Mouse (Mus musculus): ENCODE measurements at regions not wholly inside any gene's neighbourhood (a gene's known extent, or its start where the extent isn't known, plus 50 kb on each side); places are given as distances from the start of the nearest gene placed in this dataset.
"Not testable (repeated sequence)": the region's sequence is repeated elsewhere in the genome, so short reads cannot be mapped to it uniquely, and the experiment has no call there.

- Histone ChIP-seq H3K4me3 (ENCODE audit: low read depth, low read length) (no peak overlapping the region), H3K27me3 (ENCODE audit: control insufficient read depth, insufficient read depth, low read length) (no peaks in the 10 kb centered on the region), H3K4me1 (ENCODE audit: control insufficient read depth, insufficient read depth, insufficient read length, low read length) (no peaks in the 10 kb centered on the region), H3K36me3 (ENCODE audit: control insufficient read depth, insufficient read depth, low read length) (no peaks in the 10 kb centered on the region), H3K27ac (ENCODE audit: insufficient read depth, low read depth, low read length) (0 out of 2 replicates have a peak overlapping the region, but pooled peaks have one; percentile 16)
- 71% methylated on average over 4 of the region's 4 CpGs for WGBS
- no peak for TF ChIP-seq CTCF (IDR thresholded peaks at IDR 0.05; ENCODE audit: extremely low read depth, insufficient read length, insufficient replicate concordance, low read depth, low read length)
- no peak for TF ChIP-seq POLR2A (IDR thresholded peaks at IDR 0.05; ENCODE audit: low read depth, low read length)
Measured at GRCm38 (mm10) chr2:79018732-79019423, 151.0 kb downstream of the Ube2e3 start.

GRCm38 (mm10) chr2:79022954-79023353 is 155.0 kb downstream of the Ube2e3 start:
- Histone ChIP-seq H3K27me3 (ENCODE audit: control insufficient read depth, insufficient read depth, low read length) (no peaks in the 10 kb centered on the region), H3K4me1 (ENCODE audit: control insufficient read depth, insufficient read depth, insufficient read length, low read length) (no peaks in the 10 kb centered on the region), H3K36me3 (ENCODE audit: control insufficient read depth, insufficient read depth, low read length) (no peaks in the 10 kb centered on the region), H3K27ac (ENCODE audit: insufficient read depth, low read depth, low read length) (no peak overlapping the region), H3K4me3 (ENCODE audit: low read depth, low read length) (no peak overlapping the region)
- WGBS, result 87% methylated on average over 2 of the region's 2 CpGs
- no peak for TF ChIP-seq POLR2A (IDR thresholded peaks at IDR 0.05; ENCODE audit: low read depth, low read length)
- TF ChIP-seq CTCF (IDR thresholded peaks at IDR 0.05; ENCODE audit: extremely low read depth, insufficient read length, insufficient replicate concordance, low read depth, low read length), result no peak

- no peaks in the 10 kb centered on the region for H3K27me3 ChIP-seq (ENCODE audit: control insufficient read depth, insufficient read depth, low read length)
- WGBS, result 73% methylated on average over 4 of the region's 4 CpGs
- no peaks in the 10 kb centered on the region for H3K36me3 ChIP-seq (ENCODE audit: control insufficient read depth, insufficient read depth, low read length)
- H3K4me1 ChIP-seq (ENCODE audit: control insufficient read depth, insufficient read depth, insufficient read length, low read length), result no peaks in the 10 kb centered on the region
- no peak overlapping the region for H3K27ac ChIP-seq (ENCODE audit: insufficient read depth, low read depth, low read length)
- no peak for TF ChIP-seq CTCF (IDR thresholded peaks at IDR 0.05; ENCODE audit: extremely low read depth, insufficient read length, insufficient replicate concordance, low read depth, low read length)
- TF ChIP-seq POLR2A (IDR thresholded peaks at IDR 0.05; ENCODE audit: low read depth, low read length), result no peak
- no peak overlapping the region for H3K4me3 ChIP-seq (ENCODE audit: low read depth, low read length)
Measured at GRCm38 (mm10) chr2:79025678-79026077, 157.8 kb downstream of the Ube2e3 start.

- 66% methylated on average over 1 of the region's 1 CpGs for WGBS
- Histone ChIP-seq H3K4me1 (ENCODE audit: control insufficient read depth, insufficient read depth, insufficient read length, low read length) (no peaks in the 10 kb centered on the region), H3K27ac (ENCODE audit: insufficient read depth, low read depth, low read length) (no peak overlapping the region), H3K27me3 (ENCODE audit: control insufficient read depth, insufficient read depth, low read length) (no peaks in the 10 kb centered on the region), H3K4me3 (ENCODE audit: low read depth, low read length) (no peak overlapping the region), H3K36me3 (ENCODE audit: control insufficient read depth, insufficient read depth, low read length) (no peaks in the 10 kb centered on the region)
- TF ChIP-seq CTCF (IDR thresholded peaks at IDR 0.05; ENCODE audit: extremely low read depth, insufficient read length, insufficient replicate concordance, low read depth, low read length) (no peak), POLR2A (IDR thresholded peaks at IDR 0.05; ENCODE audit: low read depth, low read length) (no peak)
Measured at GRCm38 (mm10) chr2:79030990-79031389, 163.1 kb downstream of the Ube2e3 start.

- TF ChIP-seq POLR2A (IDR thresholded peaks at IDR 0.05; ENCODE audit: low read depth, low read length) (no peak), CTCF (IDR thresholded peaks at IDR 0.05; ENCODE audit: extremely low read depth, insufficient read length, insufficient replicate concordance, low read depth, low read length) (no peak)
- Histone ChIP-seq H3K27me3 (ENCODE audit: control insufficient read depth, insufficient read depth, low read length) (no peaks in the 10 kb centered on the region), H3K4me3 (ENCODE audit: low read depth, low read length) (no peak overlapping the region), H3K4me1 (ENCODE audit: control insufficient read depth, insufficient read depth, insufficient read length, low read length) (no peaks in the 10 kb centered on the region), H3K27ac (ENCODE audit: insufficient read depth, low read depth, low read length) (no peak overlapping the region), H3K36me3 (ENCODE audit: control insufficient read depth, insufficient read depth, low read length) (no peaks in the 10 kb centered on the region)
- 76% methylated on average over 2 of the region's 2 CpGs for WGBS
Measured at GRCm38 (mm10) chr2:79036296-79036695, 168.4 kb downstream of the Ube2e3 start.

- WGBS, result 60% methylated on average over 5 of the region's 5 CpGs
- H3K36me3 ChIP-seq (ENCODE audit: control insufficient read depth, insufficient read depth, low read length), result no peaks in the 10 kb centered on the region
- no peaks in the 10 kb centered on the region for H3K27me3 ChIP-seq (ENCODE audit: control insufficient read depth, insufficient read depth, low read length)
- no peak overlapping the region for H3K27ac ChIP-seq (ENCODE audit: insufficient read depth, low read depth, low read length)
- no peak for TF ChIP-seq CTCF (IDR thresholded peaks at IDR 0.05; ENCODE audit: extremely low read depth, insufficient read length, insufficient replicate concordance, low read depth, low read length)
- no peak for TF ChIP-seq POLR2A (IDR thresholded peaks at IDR 0.05; ENCODE audit: low read depth, low read length)
- H3K4me1 ChIP-seq (ENCODE audit: control insufficient read depth, insufficient read depth, insufficient read length, low read length), result no peaks in the 10 kb centered on the region
- no peak overlapping the region for H3K4me3 ChIP-seq (ENCODE audit: low read depth, low read length)
Measured at GRCm38 (mm10) chr2:79038624-79039023, 170.7 kb downstream of the Ube2e3 start.

GRCm38 (mm10) chr2:79044804-79045203 is 176.9 kb downstream of the Ube2e3 start:
- not testable (repeated sequence) for H3K4me1 ChIP-seq (ENCODE audit: control insufficient read depth, insufficient read depth, insufficient read length, low read length); H3K27me3 ChIP-seq (ENCODE audit: control insufficient read depth, insufficient read depth, low read length)
- WGBS, result 76% methylated on average over 3 of the region's 3 CpGs

More at GRCm38 (mm10) chr2:79044804-79045203, 176.9 kb downstream of the Ube2e3 start:
- not testable (repeated sequence) for H3K36me3 ChIP-seq (ENCODE audit: control insufficient read depth, insufficient read depth, low read length); H3K27ac ChIP-seq (ENCODE audit: insufficient read depth, low read depth, low read length); H3K4me3 ChIP-seq (ENCODE audit: low read depth, low read length)

All from small intestine, adult 2 months (tissue).